Mouse (Mus musculus) ES-E14 (cell line): ENCODE measurements at regions not wholly inside any gene's neighbourhood (a gene's known extent, or its start where the extent isn't known, plus 50 kb on each side); places are given as distances from the start of the nearest gene placed in this dataset.

Experiments used
- DNase-seq: peaks from one replicate; pipeline ENCODE4 v3.0.0-alpha.2; 2013; ENCODE audit warnings: low read depth, low spot score
- H3K27ac ChIP-seq: 2 replicates; pipeline ENCODE4 v1.5.1; 2012; ENCODE audit warnings: low read depth, mild to moderate bottlenecking, low read length, moderate library complexity, mixed read lengths; ENCODE audit not compliant: poor library complexity, insufficient read depth, severe bottlenecking
- H3K36me3 ChIP-seq: 2 replicates; pipeline ENCODE4 v1.6.1; 2012; ENCODE audit warnings: mild to moderate bottlenecking, low read length, moderate library complexity, mixed read lengths; ENCODE audit not compliant: control insufficient read depth, poor library complexity, insufficient read depth, severe bottlenecking
- H3K4me1 ChIP-seq, 2 experiments: fragments of 150-350 bp in 1 of 2; sonication (generic) in 1 of 2; 2 replicates each; pipeline ENCODE4 v1.6.1; 2012; ENCODE audit warnings: low read length in 2 of 2, mild to moderate bottlenecking in 1 of 2, mixed read lengths in 1 of 2; ENCODE audit not compliant: control insufficient read depth in 2 of 2, insufficient read depth in 2 of 2, poor library complexity in 1 of 2
- H3K4me3 ChIP-seq, 2 experiments: fragments of 150-350 bp in 1 of 2; sonication (generic) in 1 of 2; 2 replicates each; pipeline ENCODE4 v1.5.1; 2012; ENCODE audit warnings: low read length in 2 of 2, low read depth in 1 of 2, mild to moderate bottlenecking in 1 of 2, mixed read lengths in 1 of 2; ENCODE audit not compliant: insufficient read depth in 1 of 2, poor library complexity in 1 of 2, severe bottlenecking in 1 of 2
- H3K9ac ChIP-seq: 2 replicates; pipeline ENCODE4 v1.6.1; 2012; ENCODE audit warnings: low read depth, mild to moderate bottlenecking, low read length, mixed read lengths; ENCODE audit not compliant: poor library complexity, insufficient read depth, severe bottlenecking
- H3K9me3 ChIP-seq: fragments of 150-350 bp; sonication (generic); 2 replicates; pipeline ENCODE4 v1.6.1; 2012; ENCODE audit warnings: low read depth, mild to moderate bottlenecking, low read length; ENCODE audit not compliant: control insufficient read depth, insufficient read depth
- HCFC1 ChIP-seq: IDR thresholded peaks from 2 replicates; pipeline ENCODE4 v1.6.1; 2012; ENCODE audit warnings: low read length, inconsistent platforms, borderline replicate concordance; ENCODE audit not compliant: insufficient read depth
- in situ Hi-C, 2 experiments: fragments of 600-800 bp; cut with MboI; formaldehyde crosslinking; loops; one replicate each; pipeline ENCODE4 v1.15.1; 2025; ENCODE audit warnings: low sequenced_read_pairs in 2 of 2, inconsistent platforms in 1 of 2; ENCODE audit not compliant: unreplicated experiment in 2 of 2

- Histone ChIP-seq H3K4me1 (no peaks in the 10 kb centered on the region), H3K4me3 (no peak overlapping the region), H3K9ac (no peak overlapping the region), H3K9me3 (no peaks in the 10 kb centered on the region), H3K36me3 (no peaks in the 10 kb centered on the region), H3K27ac (no peak overlapping the region)
- DNase-seq, result no peak
- in situ Hi-C loops, result no loop called here
- no peak for TF ChIP-seq HCFC1
Observed at GRCm38 (mm10) chr7:62279022-62279421, 67.3 kb upstream of the Ndn start.
